Mouse (Mus musculus): ENCODE measurements around the gene Tma16.

- TF ChIP-seq CTCF (IDR thresholded peaks at IDR 0.05; ENCODE audit: borderline replicate concordance, extremely low read depth, insufficient read depth, insufficient read length) (peak; percentile 59; the same call in 1 of the 2 replicates), POLR2A (IDR thresholded peaks at IDR 0.05; ENCODE audit: borderline replicate concordance, extremely low read depth, insufficient read depth, insufficient read length, poor library complexity, severe bottlenecking) (no peak)
Measured at GRCm38 (mm10) chr8:66496998-66497577, 10.8 kb upstream of the Tma16 start.
